Mouse (Mus musculus) heart, embryonic 16.5 days (tissue): ENCODE measurements around the gene Gm826. TPM values are rescaled to one million over a fixed set of nuclear protein-coding genes. Genes with fewer than 3 reads are reported as not detected.

ENCODE experiments used
- ATAC-seq: fragments of 200-750 bp; cut with Nextera tagmentation; replicated peaks from 2 replicates; pipeline ENCODE4 v1.8.0; 2017; ENCODE audit warnings: moderate number of reproducible peaks; ENCODE audit not compliant: insufficient read depth, low FRiP score; ENCODE audit errors: extremely low read depth
- H3K27ac ChIP-seq: fragments of 300-500 bp; sonication (generic); 2 replicates; pipeline ENCODE4 v1.5.1; 2014; ENCODE audit warnings: mild to moderate bottlenecking, low read length, control low read depth, moderate library complexity
- H3K27me3 ChIP-seq: fragments of 300-500 bp; sonication (generic); 2 replicates; pipeline ENCODE4 v1.6.1; 2014; ENCODE audit warnings: low read length, mixed read lengths; ENCODE audit not compliant: control insufficient read depth, insufficient read depth
- H3K36me3 ChIP-seq: fragments of 300-500 bp; sonication (generic); 2 replicates; pipeline ENCODE4 v1.6.1; 2014; ENCODE audit not compliant: control insufficient read depth, insufficient read depth
- H3K4me1 ChIP-seq: fragments of 300-500 bp; sonication (generic); 2 replicates; pipeline ENCODE4 v1.6.1; 2014; ENCODE audit warnings: low read length, mixed read lengths; ENCODE audit not compliant: control insufficient read depth, insufficient read depth
- H3K4me2 ChIP-seq: fragments of 300-500 bp; sonication (generic); 2 replicates; pipeline ENCODE4 v1.6.1; 2014; ENCODE audit warnings: low read depth, mild to moderate bottlenecking, control low read depth, low read length
- H3K4me3 ChIP-seq: fragments of 300-500 bp; sonication (generic); 2 replicates; pipeline ENCODE4 v1.5.1; 2014; ENCODE audit warnings: mild to moderate bottlenecking, control low read depth, low read length
- H3K9ac ChIP-seq: fragments of 300-500 bp; sonication (generic); 2 replicates; pipeline ENCODE4 v1.6.1; 2014; ENCODE audit warnings: low read length, control low read depth
- H3K9me3 ChIP-seq: fragments of 300-500 bp; sonication (generic); replicated peaks from 2 replicates; pipeline ENCODE4 v1.6.1; 2016; ENCODE audit warnings: low read length; ENCODE audit not compliant: control insufficient read depth
- WGBS: fragments of 180-500 bp; shearing (Covaris S2); extraction: QIAGEN DNeasy Blood & Tissue Kit; methylation state at CpG from one replicate; pipeline ENCODE4 v1.1.7; 2014; 5-methylcytosine and 5-hydroxymethylcytosine counted together
- polyA plus RNA-seq: library from polyadenylated mRNA; unstranded; fragments of >200 nt; fragmentation: Nextera tagmentation; extraction: Ambion mirVana; gene quantifications from 2 replicates; pipeline ENCODE4 v1.2.1, GENCODE M21; 2015

The Gm826 gene
- polyA plus RNA-seq, 1 experiment from 2014 or later = 12.7 TPM

DNA sequence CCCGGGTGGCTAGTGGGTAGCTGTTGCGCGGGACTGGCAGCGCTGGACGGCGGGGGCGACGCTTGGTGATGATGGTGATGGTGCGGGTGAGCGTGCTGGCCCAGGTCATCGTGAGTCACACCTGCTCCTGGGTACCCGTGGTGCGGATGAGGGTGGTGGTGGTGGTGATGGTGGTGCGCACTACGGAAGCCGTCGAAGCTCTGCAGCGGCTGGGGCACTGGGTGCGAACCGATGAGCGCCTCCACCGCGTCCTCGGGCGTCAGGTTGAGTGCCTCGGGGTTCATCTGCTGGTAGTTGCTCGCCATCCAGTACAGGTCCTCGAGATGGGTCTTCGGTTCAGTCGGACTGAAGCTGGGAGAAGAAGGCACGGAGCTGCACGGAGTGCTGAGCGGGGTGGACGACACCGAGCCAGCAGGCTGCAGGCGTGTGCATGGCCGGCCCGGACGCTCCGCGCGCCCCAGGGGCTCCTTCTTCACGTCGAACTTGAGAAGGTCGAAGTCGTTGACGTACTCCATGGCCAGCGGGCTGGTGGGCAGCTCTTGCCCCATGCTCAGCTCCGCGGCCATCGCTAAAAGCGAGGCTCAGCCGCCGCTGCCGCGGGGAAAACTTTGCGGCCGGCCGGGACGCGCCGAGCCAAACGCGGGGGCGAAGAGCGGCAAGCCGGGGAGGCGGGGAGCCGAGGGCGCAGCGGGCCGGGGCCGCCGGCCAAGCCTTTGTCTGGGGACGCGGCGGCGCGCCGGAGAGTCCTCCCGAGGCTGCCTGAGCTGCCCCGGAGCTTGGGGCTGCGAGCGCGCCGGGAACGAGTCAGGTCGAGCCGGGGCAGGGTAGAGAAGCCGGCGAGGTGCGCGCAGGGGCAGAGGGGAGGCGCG, 32.4 kb upstream of the Gm826 start:
- Histone ChIP-seq H3K4me1 (peaks cover 20% of the 10 kb centered on the region), H3K27me3 (peaks cover 61% of the 10 kb centered on the region), H3K9ac (peak overlapping the region; percentile 78), H3K9me3 (no peaks in the 10 kb centered on the region), H3K36me3 (no peaks in the 10 kb centered on the region), H3K27ac (peak overlapping the region; percentile 81), H3K4me2 (peak overlapping the region; percentile 99), H3K4me3 (peak overlapping the region; percentile 65)
- peak; percentile 14; the same call in 1 of the 2 replicates for ATAC-seq
- WGBS = under 1% methylated on average over 89 of the region's 95 CpGs

DNA sequence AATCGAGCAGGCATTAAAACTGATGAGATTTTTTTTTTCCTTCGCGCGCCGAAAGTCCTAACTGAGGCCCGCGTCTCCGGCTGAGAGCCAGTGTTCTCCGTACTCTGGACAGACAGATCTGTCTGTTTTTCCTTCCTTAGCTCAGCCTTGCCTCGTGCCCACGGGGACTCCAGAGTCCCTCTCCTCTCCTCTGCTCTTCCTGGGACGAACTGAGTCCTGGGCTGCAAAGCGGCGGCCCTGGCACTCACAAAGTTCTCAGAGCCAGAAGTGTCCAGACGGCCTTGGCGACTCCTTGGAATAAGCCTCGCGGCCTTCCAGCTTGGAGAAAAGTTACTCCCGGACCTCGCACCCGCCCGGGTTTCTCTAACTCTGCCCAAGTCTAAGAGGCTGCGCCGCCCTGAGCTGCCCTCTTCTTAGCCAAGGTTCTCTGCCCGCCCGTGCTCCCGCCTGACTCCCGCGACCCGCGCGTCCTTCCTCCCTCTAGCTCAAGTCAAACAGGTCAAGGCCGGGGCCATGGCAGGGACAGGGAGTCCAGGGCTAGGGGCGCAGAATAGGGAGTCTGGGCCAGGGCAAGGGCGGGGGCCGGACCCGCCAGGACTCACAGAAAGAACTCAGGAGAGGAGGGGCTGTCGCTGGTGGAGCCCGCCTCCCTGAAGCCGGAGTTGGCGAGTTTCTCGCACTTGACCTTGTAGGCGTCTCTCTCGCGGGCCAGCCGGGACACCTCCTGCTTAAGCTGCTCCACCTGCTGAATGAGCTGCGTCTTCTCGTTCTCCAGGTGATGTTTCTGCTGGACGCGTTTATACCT, 31.3 kb upstream of the Gm826 start:
- no peaks in the 10 kb centered on the region for H3K36me3 ChIP-seq
- peaks cover 58% of the 10 kb centered on the region for H3K27me3 ChIP-seq
- H3K9ac ChIP-seq = peak overlapping the region; percentile 78
- H3K9me3 ChIP-seq = no peaks in the 10 kb centered on the region
- WGBS = 2% methylated on average over 50 of the region's 50 CpGs
- H3K4me1 ChIP-seq = peaks cover 20% of the 10 kb centered on the region
- peak overlapping the region; percentile 65 for H3K4me3 ChIP-seq
- H3K27ac ChIP-seq = no peak overlapping the region
- ATAC-seq = no peak
- peak overlapping the region; percentile 99 for H3K4me2 ChIP-seq

DNA sequence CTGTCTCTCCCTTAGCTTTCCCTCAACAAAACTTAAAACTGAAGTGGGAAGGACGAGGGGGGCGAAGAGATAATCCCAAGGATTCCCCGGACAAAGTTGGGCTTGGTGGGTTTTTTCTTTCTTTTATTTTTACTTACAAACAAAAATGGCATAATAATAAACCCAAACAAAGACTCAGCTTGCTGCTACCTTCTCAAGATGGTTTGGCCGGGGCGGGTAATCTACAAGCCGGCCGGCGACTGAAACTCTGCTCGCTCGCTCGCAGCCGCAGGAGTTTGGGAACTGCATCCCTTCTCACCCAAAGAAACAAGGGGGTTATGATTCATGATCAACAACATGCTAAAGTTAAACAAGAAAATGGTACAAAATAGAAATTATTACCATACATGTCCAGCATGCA, 30.7 kb upstream of the Gm826 start:
- Histone ChIP-seq H3K27ac (no peak overlapping the region), H3K36me3 (no peaks in the 10 kb centered on the region), H3K4me2 (peak overlapping the region; percentile 99), H3K9ac (peak overlapping the region; percentile 30; the same call in 1 of the 2 replicates), H3K4me1 (peaks cover 20% of the 10 kb centered on the region), H3K27me3 (peaks cover 58% of the 10 kb centered on the region), H3K4me3 (peak overlapping the region; percentile 65), H3K9me3 (no peaks in the 10 kb centered on the region)
- 11% methylated on average over 12 of the region's 12 CpGs for WGBS
- ATAC-seq = no peak

DNA sequence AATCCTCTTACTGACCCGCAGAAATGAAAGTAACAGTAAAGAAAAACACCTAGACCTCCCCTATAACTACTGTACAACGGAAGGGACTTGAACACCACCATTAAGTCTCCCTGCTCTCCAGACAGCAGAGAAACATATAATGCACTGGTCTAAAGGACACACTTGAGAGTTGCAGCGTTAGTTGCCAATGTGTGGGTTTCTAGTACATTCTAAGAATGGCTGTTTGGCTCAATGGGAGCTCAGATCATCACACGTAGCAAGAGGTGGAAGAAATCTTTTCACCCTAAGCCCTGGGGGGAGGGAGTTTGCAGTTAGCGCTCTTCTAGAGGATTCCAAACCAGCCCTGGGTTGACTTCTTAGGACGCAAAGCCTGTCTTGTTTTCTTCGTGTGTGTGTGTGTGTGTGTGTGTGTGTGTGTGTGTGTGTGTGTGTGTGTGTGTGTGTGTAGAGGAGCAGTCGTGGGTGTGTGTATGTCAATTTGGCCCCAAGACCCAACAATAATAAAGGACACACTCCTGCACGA, 30.2 kb upstream of the Gm826 start:
- H3K36me3 ChIP-seq = no peaks in the 10 kb centered on the region
- peak overlapping the region; percentile 32; the same call in 1 of the 2 replicates for H3K9ac ChIP-seq
- H3K27me3 ChIP-seq = peaks cover 56% of the 10 kb centered on the region
- no peaks in the 10 kb centered on the region for H3K9me3 ChIP-seq
- no peak overlapping the region for H3K27ac ChIP-seq
- 16% methylated on average over 9 of the region's 9 CpGs for WGBS
- H3K4me2 ChIP-seq = peak overlapping the region; percentile 99
- peaks cover 17% of the 10 kb centered on the region for H3K4me1 ChIP-seq
- no peak for ATAC-seq
- peak overlapping the region; percentile 65 for H3K4me3 ChIP-seq

DNA sequence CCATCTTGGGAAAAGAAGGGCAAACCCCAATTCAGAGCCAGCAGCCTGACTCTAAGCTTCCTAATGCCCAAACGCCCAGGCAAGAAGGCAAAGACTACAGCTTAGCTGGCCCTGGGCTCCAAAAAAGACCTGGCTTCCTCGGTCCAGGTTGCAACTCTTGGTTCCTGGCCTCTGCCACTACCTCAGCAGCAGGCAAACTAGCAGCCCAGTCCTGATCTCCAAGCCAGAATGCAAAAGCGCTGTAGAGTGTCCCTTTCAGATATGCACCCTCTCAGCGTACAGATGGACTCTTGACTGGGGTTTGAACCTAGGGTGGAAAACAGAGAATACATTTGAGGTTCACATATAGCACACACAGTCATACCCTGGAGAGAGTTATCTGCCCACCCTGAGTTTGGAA, 29.2 kb upstream of the Gm826 start:
- H3K36me3 ChIP-seq = no peaks in the 10 kb centered on the region
- no peak overlapping the region for H3K4me2 ChIP-seq
- WGBS = 58% methylated on average over 4 of the region's 4 CpGs
- no peak overlapping the region for H3K4me3 ChIP-seq
- H3K9me3 ChIP-seq = no peaks in the 10 kb centered on the region
- H3K9ac ChIP-seq = no peak overlapping the region
- no peak for ATAC-seq
- peaks cover 11% of the 10 kb centered on the region for H3K4me1 ChIP-seq
- no peak overlapping the region for H3K27ac ChIP-seq
- peaks cover 55% of the 10 kb centered on the region for H3K27me3 ChIP-seq

DNA sequence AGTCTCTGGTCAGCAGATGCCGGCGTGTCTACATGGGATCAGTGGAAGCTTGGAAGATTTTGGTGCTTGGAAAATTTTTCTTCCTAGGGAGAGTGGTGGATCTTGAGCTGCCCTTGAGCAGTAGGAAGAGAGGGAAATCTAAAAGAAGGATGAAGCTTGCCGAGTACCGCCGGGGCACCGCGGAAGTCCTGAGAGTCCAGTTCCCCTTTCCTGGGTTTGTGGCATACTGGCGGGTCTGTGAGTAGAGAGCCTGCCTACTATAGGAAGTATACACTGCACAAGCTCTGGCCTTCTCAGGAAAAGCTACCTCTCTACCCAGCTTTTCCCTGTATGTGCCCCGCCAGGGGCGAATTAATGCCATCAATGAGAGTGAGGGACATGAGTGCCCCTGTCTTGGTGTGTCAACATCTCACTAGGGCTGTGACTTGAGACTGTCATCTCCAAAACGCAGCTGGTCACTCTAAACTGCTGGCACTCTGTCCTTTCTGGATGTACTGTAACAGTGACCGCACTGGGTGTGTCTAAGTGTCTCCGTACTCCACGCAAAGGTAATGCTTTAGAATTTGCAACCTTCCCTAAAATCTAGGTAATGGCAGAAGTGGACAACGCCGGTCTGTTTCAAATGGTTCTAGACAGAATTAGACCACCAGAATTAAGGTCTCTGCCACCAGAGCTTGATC, 27.6 kb upstream of the Gm826 start:
- H3K4me3 ChIP-seq = no peak overlapping the region
- H3K27ac ChIP-seq = no peak overlapping the region
- ATAC-seq = no peak
- H3K9ac ChIP-seq = no peak overlapping the region
- no peak overlapping the region for H3K4me2 ChIP-seq
- no peaks in the 10 kb centered on the region for H3K36me3 ChIP-seq
- no peaks in the 10 kb centered on the region for H3K9me3 ChIP-seq
- WGBS = 23% methylated on average over 16 of the region's 16 CpGs
- H3K4me1 ChIP-seq = peaks cover 8% of the 10 kb centered on the region
- H3K27me3 ChIP-seq = peaks cover 61% of the 10 kb centered on the region

DNA sequence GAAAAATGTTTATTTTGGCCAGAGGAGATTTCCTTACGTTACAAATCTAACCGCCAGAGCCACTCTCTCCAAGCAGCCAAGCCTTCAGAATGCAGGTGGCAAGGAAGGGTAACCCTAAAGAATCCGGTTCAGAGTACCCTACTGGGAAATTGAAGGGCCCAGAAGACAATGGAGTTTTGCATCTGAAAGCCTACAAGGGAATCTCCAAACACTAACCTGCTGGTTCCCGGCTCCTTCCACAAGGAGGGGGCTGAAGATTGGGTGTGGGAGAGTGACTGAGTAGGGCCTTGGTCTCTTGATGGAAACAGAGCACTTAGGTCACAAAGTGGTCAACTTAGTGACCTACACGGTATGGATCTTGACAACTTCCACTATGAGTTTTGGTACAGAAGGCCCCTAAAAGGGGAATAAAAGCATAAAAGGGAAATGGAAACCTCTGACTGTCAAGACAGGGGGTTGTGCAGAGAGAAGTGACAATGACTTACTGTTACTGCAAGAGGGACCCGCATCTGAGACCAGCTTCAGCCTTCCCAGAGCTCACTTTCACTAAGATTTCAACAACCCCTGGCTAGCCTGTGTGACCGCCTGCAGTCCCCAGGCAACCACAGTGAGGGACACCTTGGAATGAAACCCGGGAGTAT, 26.4 kb upstream of the Gm826 start:
- no peaks in the 10 kb centered on the region for H3K36me3 ChIP-seq
- no peaks in the 10 kb centered on the region for H3K9me3 ChIP-seq
- 24% methylated on average over 8 of the region's 8 CpGs for WGBS
- no peak overlapping the region for H3K27ac ChIP-seq
- no peak overlapping the region for H3K4me2 ChIP-seq
- H3K27me3 ChIP-seq = peaks cover 54% of the 10 kb centered on the region
- 0 out of 2 replicates have a peak, but pooled peaks cover 3% of the 10 kb centered on the region for H3K4me1 ChIP-seq
- no peak for ATAC-seq
- H3K9ac ChIP-seq = no peak overlapping the region
- H3K4me3 ChIP-seq = no peak overlapping the region

DNA sequence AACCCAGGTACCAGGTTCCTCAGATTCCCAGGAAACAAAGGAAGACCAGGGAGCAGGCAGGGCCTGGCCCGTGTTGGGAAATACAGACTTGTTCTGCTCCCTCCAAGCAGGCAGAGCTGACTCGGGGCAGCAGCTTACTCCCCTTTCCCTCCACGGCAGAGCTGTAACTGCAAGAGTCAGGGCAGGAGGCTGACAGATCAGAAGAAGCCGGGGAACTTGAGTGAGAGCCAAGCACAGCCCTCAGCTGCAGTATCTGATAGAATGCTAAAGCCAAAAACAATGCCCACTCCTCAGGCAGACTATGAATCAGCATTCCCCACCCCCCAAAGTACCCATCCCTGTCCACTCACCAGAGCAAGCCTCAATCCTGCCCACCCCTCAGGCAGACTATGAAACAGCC, 24.9 kb upstream of the Gm826 start:
- no peak overlapping the region for H3K27ac ChIP-seq
- no peak overlapping the region for H3K4me3 ChIP-seq
- ATAC-seq = no peak
- H3K9me3 ChIP-seq = no peaks in the 10 kb centered on the region
- H3K4me1 ChIP-seq = 0 out of 2 replicates have a peak, but pooled peaks cover 3% of the 10 kb centered on the region
- no peak overlapping the region for H3K9ac ChIP-seq
- no peaks in the 10 kb centered on the region for H3K36me3 ChIP-seq
- H3K4me2 ChIP-seq = no peak overlapping the region
- WGBS = 4% methylated on average over 4 of the region's 4 CpGs
- peaks cover 54% of the 10 kb centered on the region for H3K27me3 ChIP-seq
